Mouse (Mus musculus) cortical plate, adult 2 months (tissue): ENCODE data around the gene Ssu72.

Experiments
- CTCF ChIP-seq: fragments of 200-500 bp; IDR thresholded peaks from 2 replicates; pipeline ENCODE4 v1.5.1; 2011; ENCODE audit warnings: mild to moderate bottlenecking, control low read depth, low read length; ENCODE audit not compliant: insufficient read depth; ENCODE audit errors: extremely low read depth
- POLR2A ChIP-seq: fragments of 200-500 bp; IDR thresholded peaks from 2 replicates; pipeline ENCODE4 v1.6.1; 2011; ENCODE audit warnings: mild to moderate bottlenecking, low read length, control low read depth; ENCODE audit not compliant: insufficient read depth; ENCODE audit errors: extremely low read depth

GRCm38 (mm10) chr4:155705592-155705929 lies 961 bp downstream of the Ssu72 start:
- TF ChIP-seq CTCF: no peak
- TF ChIP-seq POLR2A: no peak
